Mouse (Mus musculus) megakaryocyte progenitor cell, adult 5-6 weeks (primary cell): ENCODE measurements at regions not wholly inside any gene's neighbourhood (a gene's known extent, or its start where the extent isn't known, plus 50 kb on each side); places are given as distances from the start of the nearest gene placed in this dataset.

Experiments
- ATAC-seq: replicated peaks from 2 replicates; pipeline ENCODE4 v1.8.0; 2016; ENCODE audit warnings: mild to moderate bottlenecking, moderate TSS enrichment, inconsistent platforms; ENCODE audit not compliant: poor library complexity

DNA sequence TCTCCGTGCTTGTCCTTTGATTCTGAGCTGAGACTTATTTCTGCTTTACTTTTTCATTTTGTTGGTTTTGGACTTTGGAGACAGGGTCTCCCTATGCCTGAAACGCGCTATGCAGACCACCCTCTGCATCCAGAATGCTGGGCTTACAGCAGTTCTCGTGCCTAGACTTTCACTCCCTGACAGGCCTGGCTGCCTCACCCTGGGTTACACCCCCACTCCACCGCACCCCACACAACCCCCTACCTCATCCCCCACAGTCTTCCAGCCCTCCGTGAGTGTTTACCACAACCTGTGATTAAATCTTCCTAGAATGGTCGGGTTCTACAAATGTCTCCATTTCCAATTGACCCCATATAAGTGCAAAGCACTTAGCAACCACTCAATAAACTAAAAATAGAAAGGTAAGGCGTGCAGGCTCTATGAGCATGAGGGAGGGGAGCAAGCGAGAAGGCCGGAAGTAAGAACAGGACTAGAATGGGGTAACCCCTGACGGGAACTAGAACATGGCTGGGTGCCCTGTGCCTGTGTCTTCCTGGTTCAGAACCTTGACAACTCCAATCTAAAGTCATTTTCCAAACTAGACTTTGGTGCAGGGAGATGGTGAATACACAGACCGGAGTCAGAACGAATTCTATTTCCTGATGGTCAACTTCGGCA is 131.2 kb upstream of the Lef1 start:
- ATAC-seq, result no peak

DNA sequence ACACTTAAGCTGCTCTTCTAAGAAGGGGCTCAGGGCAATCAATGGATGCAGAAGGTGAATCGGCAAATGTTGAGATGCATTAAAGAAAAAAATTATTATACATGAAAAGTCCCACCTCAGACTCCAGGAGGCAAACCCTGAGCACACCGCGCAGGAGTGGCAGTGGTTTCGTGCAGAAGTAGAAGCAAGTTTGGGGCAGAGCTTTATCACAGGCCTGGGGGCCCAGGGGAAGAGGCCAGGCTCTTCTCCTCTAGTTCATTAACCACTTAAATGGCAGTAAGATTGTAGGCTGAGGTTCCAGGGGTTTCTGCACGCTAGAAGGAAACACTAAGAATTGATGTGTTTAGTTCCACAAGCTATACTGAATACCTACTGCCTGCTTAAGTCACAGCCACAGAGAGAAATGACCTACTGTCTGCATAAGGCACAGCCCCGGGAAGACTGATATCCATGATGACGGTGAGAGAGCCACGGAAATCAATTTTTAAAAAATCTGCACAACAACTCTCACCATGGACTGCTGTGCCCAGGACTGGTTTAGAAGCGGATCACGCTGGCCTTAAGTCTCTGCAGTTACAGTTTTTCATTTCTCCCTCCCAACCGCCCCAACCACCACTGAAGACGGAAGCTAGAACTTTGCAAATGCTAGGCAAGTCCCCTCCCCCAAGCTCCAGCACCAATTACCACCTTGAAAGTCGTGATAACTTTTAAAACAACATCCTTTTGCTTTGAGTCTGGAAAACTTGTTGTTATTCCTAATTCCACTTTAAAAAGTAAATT is 132.2 kb upstream of the Lef1 start:
- ATAC-seq, result no peak

DNA sequence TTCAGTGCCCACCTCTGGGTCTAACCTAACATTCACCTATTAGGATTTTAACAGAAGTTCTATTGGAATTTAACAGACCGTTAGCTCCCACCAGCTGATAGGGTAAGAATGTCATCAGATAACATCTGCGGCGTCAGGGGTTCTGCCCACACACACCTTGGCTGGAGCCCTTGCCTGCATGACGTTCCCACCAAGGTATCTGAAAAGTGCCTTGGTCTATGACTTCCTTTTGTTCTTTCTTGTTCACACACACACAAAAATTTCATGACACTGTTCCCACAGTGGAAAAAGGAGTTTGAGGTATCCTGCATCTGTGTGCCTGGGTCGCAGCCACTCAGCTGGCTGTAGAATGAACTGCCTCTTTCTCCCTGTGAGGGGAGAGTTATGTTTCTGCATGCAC is 134.1 kb upstream of the Lef1 start:
- ATAC-seq, result no peak

DNA sequence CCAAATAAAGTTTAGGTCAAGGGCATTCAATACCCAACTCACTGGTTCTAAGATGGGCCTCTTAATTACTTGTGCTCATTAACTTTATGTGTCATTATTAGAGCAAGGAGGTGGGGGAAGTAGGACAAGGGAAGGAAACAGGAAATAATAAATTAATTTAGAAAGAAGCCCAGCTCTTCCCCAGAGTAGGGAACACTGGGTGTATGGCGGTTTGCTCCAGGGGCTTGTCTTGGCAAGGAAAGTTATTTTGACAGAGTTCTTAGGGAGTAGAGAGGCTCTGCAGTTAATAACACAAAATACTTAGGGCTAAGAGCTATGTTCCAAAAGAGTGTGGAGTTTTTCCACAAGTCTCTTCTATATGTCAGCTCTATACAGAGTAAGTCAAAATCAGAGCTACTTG is 135.0 kb upstream of the Lef1 start:
- no peak for ATAC-seq

DNA sequence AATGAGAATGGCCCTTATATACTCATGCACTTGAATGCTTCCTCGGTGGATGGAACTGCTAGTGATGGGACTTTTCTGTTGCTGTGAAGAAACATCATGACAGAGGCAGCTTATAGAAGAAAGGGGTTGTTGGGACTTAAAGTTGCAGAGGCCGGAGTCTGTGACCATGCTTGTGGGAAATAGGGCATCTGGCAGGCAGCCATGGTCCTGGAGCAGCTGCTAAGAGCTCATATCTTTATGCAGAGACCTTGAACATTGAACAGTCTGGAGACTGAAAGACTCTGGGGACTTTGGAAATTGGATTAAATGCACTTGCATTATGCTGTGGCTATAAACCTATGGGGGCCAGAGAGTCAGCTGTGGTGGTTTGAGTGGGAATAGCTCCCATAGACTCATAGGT is 138.1 kb upstream of the Lef1 start:
- ATAC-seq, result no peak

DNA sequence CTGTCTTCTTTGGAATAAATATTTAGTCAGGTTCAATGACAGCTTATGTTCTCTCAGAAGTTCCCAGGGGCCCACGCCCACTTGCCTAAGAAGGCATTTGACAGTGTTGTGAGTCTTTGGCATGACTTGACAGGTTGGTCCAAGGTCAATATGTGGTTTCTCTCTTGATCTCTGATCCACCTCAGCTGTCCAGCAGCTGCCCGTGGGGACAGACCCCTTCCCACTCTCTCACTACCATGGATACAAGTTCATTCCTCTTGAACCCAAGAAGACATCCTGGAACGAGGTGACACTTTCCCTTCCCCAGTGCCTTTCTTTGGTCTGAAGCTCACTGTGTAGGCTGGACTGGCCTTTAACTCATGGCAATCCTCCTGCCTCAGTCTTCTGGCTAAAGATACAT is 145.0 kb upstream of the Lef1 start:
- ATAC-seq, result no peak

DNA sequence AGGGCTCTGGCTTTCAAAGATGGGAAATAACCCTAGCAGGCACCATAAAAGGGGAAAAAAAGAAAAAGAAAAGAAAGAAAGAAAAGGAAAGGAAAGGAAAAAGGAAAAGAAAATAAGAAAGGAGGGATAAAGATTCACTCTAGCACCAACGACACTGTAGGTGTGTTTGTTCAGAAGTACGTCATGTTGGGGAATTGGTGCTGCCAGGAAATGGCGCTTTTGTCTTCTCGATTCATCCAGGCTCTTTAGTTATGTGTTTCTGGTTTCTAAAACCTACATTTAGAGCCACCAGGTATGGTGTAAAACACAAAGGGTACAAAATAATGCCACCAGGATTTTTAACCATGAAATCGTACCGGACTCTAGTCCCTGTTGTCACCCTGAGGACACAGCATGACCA is 146.2 kb upstream of the Lef1 start:
- ATAC-seq, result no peak

DNA sequence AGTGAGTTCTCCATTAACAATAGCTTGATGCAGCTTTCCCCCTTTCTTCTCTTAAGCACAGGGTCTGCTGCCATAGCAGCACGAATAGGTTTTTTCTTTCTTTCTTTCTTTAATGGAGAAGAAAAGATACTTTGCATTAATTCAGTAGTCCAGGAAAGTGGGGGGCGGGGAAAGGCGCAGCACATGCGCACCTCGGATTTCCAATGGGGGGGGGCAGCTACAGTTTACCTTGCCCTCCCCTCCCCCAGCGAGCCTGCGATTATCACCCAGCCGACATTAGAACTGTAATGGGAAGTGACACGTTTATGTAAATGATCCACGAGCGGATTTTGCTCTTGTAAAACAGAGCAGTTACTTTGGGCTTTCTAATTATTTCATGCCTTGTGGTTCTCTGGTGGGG is 146.6 kb upstream of the Lef1 start:
- no peak for ATAC-seq

DNA sequence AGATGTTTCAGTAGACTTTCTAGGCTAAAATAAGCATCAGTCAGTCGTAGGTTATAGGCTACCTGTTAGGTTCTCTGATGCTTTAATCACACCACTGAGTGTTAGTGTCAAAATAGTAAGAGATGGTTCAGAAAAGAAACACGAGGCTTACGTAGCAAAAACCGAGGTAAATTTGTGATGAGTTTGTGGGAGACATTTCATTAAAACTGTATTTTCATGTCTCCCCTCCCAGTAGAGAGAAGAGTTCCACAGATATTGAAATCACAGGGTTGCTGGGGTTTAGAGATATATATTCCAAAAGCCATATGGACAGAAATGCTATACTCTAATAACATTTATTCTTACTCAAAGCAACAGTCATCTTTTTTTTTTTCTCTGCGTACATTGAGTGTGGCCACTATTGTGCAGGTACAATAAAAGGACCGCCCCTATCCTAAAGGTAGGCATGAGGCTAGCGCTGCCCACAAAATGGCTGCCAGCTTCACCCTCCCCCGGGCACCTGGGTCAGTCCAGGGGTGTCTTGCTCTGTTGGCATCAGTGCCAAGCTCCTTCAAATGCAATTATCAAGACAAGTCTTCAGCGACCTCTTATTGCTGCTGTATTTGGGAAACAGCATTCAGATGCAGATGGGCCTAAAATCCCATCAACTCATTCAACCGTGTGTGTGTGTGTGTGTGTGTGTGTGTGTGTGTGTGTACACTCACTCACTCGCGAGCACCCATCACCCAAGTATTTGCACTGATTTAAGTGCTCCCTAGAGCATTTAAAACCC is 147.4 kb upstream of the Lef1 start:
- ATAC-seq, result no peak

DNA sequence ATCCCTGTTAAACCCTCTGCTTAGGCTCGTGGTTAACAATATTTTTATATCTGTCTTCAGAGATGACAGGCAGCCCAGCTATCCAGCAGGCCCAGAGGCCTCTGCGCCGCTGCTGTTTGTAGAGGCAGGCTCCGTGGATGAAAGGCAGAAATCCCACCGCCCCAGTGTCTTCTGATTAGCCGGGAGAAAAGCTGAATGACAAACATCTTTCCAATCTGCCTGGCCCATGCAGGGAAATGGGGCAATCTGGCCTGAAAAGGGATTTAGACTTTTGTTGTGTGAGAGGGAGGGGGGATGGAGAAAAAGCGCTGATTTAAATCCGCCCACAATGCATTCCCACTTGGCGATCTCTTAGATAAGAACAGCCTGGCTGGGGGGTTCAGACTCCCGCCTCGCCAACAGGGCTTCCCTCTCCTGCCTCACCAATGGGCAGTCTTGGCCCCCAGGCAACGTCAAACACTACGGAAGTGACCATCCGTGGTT is 148.1 kb upstream of the Lef1 start:
- ATAC-seq, result no peak

DNA sequence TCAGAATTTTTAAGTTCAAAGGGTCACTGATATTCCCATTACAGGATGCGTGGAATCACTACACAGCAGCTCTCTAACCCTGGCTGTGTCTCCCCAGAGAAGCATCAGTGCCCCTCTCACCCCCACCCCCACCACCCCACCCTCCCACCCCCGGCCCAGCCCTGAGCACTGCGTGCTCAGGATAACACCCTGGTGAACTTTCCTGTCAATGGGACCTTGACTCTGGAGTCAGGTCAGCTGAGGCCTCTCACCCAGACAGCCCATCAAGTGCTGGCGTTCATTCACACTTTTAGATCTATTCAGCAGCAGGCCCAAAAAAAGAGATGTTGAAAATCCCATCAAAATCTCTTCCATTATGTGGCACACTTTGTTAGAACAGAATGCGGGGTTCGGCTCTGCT is 148.6 kb upstream of the Lef1 start:
- no peak for ATAC-seq

DNA sequence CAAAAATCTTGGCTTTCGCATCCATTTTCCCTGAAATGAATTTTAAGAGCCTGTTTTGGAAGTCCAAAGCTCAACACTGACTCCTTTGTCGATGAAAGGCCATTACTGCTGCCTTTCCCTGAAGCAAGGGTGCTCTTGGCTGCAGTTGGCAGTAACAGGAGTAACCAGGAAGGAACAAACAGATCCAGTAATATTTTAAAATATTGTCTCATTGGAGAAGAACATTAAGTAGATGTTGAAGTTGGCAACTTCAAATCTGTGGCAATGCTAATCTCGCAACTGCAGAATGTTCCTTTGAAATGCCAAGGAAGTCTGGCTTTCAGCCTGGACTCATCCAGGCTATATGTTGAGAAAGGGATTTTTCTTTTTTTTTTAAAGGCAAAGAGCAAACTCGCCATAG is 154.3 kb upstream of the Lef1 start:
- no peak for ATAC-seq

DNA sequence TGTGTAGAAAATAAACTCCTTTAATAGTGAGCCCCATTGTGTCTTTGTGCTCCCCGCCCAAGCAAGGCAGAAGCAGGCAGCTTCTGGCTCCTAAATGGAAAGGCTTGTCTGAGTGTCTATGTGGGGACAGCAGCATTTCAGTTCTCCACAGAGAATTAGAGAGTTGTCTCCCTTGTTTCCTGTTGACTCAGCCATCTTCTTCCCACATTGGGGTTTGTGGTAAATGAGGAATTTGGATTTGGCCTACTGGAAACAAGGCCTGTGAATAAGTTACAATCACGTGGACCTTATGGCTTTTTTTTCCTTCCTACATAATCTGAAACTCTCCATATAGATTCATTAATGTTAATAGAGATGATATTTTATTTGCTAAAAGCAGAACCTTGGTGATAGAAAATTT is 158.9 kb upstream of the Lef1 start:
- ATAC-seq, result no peak

DNA sequence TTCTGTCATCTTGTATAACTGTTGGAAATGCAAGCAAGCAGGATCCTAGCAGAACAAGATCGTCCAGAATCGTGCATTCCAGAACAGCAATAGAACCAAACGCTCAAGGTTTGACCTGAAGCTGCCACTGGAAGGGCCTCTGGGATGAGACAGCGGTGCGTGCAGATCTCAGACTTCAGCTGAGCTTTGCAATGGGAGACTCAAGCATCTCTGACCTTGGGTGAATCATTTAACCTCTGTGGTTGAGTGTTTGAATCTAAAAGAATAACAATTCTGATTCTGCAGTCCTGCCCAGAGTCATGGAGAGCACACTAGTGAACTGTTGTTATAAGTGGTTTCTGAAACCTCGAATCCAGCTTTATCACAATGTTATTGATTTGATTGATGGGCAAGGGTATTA is 159.4 kb upstream of the Lef1 start:
- ATAC-seq, result no peak

DNA sequence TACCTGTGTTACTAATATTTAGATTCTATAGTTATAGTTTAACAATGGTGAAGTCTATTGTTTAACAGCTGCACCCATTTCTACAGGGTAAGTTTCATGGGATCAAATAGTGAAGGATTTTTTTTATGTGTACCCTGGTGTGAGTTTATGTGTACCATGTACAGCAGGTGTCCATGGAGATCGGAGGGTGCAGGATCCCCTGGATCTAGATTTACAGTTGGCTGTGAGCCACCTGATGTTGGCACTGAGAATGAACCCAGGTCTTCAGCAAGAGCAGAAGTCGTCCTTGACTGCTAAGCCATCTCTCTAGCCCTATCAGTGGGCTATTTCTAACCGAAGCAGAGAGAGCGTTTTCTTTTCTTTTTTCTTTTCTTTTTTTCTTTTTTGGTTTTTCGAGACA is 162.4 kb upstream of the Lef1 start:
- ATAC-seq, result no peak

DNA sequence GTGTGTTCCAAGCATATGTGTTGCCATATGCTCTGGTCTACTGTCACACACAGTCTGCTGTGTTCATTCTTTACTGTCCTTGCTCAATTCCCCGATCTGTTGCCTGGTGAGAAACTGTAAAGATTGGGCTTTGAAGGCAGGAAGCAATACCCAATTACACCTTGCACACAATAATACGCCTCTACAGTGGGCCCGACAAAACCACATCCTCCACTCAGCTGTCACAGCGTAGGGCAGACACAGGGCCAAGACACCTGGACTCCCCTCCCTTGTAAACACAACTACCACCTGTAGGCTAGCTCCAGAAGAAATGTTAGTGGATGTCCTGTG is 163.0 kb upstream of the Lef1 start:
- ATAC-seq, result 0 out of 2 replicates have a peak, but pooled peaks have one; percentile 14

DNA sequence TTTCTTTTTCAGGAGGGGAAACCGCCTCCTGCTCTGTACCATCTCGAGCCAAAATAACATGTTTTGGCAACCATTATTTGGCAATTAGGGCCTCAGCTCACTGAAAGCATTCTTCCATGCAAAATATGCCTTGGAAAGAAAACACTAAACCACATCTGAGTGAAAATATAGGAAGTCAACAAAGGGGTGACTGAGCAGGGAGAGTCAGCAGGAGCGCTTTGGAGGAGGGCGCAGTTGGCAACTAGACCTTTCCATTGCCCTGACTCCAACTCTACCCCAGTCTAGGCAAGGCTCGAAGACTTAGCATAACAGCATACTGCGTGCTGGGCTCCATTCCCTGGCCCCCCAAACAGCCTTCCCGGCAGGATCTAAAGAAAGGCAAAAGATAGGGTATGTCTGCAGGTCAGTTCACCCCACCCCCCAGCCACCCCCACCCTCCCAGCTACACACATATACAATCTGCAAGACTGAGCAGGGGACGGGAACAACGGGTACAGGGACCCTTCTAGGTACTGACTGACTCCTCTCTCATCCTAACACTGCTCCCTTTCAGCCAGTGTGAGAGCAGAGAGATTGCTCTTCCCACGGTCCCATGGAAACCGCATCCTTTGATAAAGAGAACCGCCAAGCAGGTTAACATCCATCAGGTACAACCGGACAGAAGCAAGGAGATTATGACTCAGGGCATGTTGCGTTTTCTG is 163.5 kb upstream of the Lef1 start:
- ATAC-seq, result no peak

DNA sequence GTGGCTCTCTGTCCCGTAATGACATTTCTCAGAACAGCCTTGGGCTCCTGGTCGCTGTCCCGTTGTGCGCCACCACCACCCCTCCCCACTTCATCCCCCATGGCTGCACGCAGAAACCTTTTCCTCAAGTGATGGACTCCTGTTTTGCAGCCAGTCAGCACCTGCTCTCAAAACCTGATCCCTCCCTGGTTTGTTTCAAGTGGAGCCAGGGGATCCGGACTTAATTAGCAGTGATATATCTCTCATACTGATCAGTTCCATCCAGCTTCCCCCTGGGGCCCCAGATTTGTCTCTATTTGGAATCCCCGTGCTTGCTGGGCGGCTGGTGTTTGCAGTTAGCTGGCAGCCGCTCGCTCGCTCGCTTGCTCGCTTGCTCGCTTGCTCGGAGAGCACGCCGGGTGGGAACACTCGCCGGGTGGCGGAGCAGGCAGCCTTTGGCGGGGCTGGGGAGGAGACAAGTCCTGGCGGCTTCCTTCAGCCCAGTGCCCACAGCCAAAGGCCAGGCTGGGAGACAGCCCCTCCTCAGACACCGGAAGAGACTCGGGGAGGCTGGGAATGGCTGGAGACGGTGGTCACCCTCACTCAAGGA is 164.3 kb upstream of the Lef1 start:
- 0 out of 2 replicates have a peak, but pooled peaks have one; percentile 29 for ATAC-seq

DNA sequence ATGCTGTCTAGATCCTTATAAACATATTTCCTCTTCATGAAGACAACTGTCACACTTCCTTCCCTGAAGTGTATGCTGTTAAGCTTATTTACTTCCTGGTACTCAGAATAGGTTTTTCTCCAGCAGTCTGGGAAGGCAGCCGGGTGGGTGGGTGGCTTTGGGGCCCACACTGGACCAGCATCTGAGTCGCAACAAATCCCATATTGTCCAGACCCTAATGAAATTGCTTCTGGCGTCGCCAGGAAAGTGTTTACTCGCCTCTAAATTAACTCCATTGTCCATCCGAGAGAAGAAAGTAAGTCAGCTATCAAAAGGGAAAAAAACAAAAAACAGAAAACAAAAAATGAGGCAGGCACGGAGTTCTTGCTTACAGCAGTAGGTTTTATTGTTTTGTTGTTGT is 164.9 kb upstream of the Lef1 start:
- ATAC-seq, result no peak

DNA sequence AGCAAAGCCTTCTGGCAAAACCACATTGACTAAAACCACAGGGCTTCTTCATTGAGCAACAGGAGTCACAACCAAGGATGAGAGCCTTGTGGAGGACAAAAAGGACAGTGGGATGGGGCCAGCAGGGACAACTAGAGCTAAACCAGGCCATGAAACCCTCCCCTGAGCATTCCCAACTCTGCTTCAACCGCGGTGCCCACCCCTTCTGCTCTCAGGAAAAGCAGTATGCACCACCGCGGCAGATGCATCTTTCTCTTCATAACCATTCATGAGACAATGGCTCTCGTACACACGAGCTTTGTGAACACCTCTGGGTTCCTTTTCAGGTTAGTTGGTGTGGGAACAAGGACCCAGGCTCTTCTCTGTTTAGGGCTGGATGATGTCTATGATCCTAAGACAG is 166.0 kb upstream of the Lef1 start:
- no peak for ATAC-seq
